Mouse (Mus musculus) midbrain, embryonic 15.5 days (tissue): ENCODE measurements around the gene Crispld2. TPM values are rescaled to one million over a fixed set of nuclear protein-coding genes. Genes with fewer than 3 reads are reported as not detected.

Experiments used
- ATAC-seq: fragments of 200-750 bp; cut with Nextera tagmentation; replicated peaks from 2 replicates; pipeline ENCODE4 v1.8.0; 2017; ENCODE audit warnings: moderate TSS enrichment
- H3K27ac ChIP-seq: fragments of 300-500 bp; sonication (generic); 2 replicates; pipeline ENCODE4 v1.5.1; 2015; ENCODE audit warnings: mild to moderate bottlenecking, inconsistent platforms
- H3K27me3 ChIP-seq: fragments of 300-500 bp; sonication (generic); replicated peaks from 2 replicates; pipeline ENCODE4 v1.6.1; 2015; ENCODE audit warnings: inconsistent platforms
- H3K36me3 ChIP-seq: fragments of 300-500 bp; sonication (generic); replicated peaks from 2 replicates; pipeline ENCODE4 v1.6.1; 2015; ENCODE audit warnings: inconsistent platforms
- H3K4me1 ChIP-seq: fragments of 300-500 bp; sonication (generic); 2 replicates; pipeline ENCODE4 v1.6.1; 2015; ENCODE audit warnings: inconsistent platforms
- H3K4me2 ChIP-seq: fragments of 300-500 bp; sonication (generic); 2 replicates; pipeline ENCODE4 v1.6.1; 2015; ENCODE audit warnings: inconsistent platforms, mild to moderate bottlenecking, moderate library complexity
- H3K4me3 ChIP-seq: fragments of 300-500 bp; sonication (generic); 2 replicates; pipeline ENCODE4 v1.5.1; 2015; ENCODE audit warnings: mild to moderate bottlenecking, inconsistent platforms
- H3K9ac ChIP-seq: fragments of 300-500 bp; sonication (generic); 2 replicates; pipeline ENCODE4 v1.6.1; 2015; ENCODE audit warnings: mild to moderate bottlenecking, inconsistent platforms
- H3K9me3 ChIP-seq: fragments of 300-500 bp; sonication (generic); 2 replicates; pipeline ENCODE4 v1.6.1; 2016; ENCODE audit warnings: inconsistent platforms
- WGBS: fragments of 180-500 bp; shearing (Covaris S2); methylation state at CpG from one replicate; pipeline ENCODE4 v1.1.7; 2015; ENCODE audit warnings: mixed read lengths; 5-methylcytosine and 5-hydroxymethylcytosine counted together
- polyA plus RNA-seq: library from polyadenylated mRNA; unstranded; fragments of >200 nt; fragmentation: Nextera tagmentation; extraction: Ambion mirVana; gene quantifications from 2 replicates; pipeline ENCODE4 v1.2.1, GENCODE M21; 2015

The Crispld2 gene
- polyA plus RNA-seq, 1 experiment from 2014 or later: 2.9 TPM

GRCm38 (mm10) chr8:119967435-119967834 is 24.8 kb upstream of the Crispld2 start:
- Histone ChIP-seq H3K4me2 (no peak overlapping the region), H3K4me1 (no peaks in the 10 kb centered on the region), H3K4me3 (no peak overlapping the region), H3K9me3 (no peaks in the 10 kb centered on the region), H3K9ac (no peak overlapping the region), H3K27ac (no peak overlapping the region), H3K36me3 (no peaks in the 10 kb centered on the region), H3K27me3 (no peaks in the 10 kb centered on the region)
- no peak for ATAC-seq
- WGBS: 89% methylated on average over 9 of the region's 9 CpGs

GRCm38 (mm10) chr8:119970169-119970568 is 22.1 kb upstream of the Crispld2 start:
- no peak for ATAC-seq
- H3K27ac ChIP-seq: no peak overlapping the region
- H3K9me3 ChIP-seq: no peaks in the 10 kb centered on the region
- H3K27me3 ChIP-seq: no peaks in the 10 kb centered on the region
- no peak overlapping the region for H3K4me2 ChIP-seq
- no peaks in the 10 kb centered on the region for H3K36me3 ChIP-seq
- no peak overlapping the region for H3K4me3 ChIP-seq
- WGBS: 84% methylated on average over 9 of the region's 9 CpGs
- no peak overlapping the region for H3K9ac ChIP-seq
- H3K4me1 ChIP-seq: no peaks in the 10 kb centered on the region

- Histone ChIP-seq H3K4me1 (no peaks in the 10 kb centered on the region), H3K4me2 (no peak overlapping the region), H3K27me3 (no peaks in the 10 kb centered on the region), H3K4me3 (no peak overlapping the region), H3K36me3 (no peaks in the 10 kb centered on the region), H3K27ac (no peak overlapping the region), H3K9me3 (no peaks in the 10 kb centered on the region), H3K9ac (no peak overlapping the region)
- whole genome bisulfite sequencing: 80% methylated on average over 12 of the region's 12 CpGs
- ATAC-seq: no peak
These were observed 19.7 kb upstream of the Crispld2 start for GRCm38 (mm10) chr8:119972558-119972957.

- no peaks in the 10 kb centered on the region for H3K9me3 ChIP-seq
- WGBS: 66% methylated on average over 11 of the region's 11 CpGs
These were observed 13.4 kb upstream of the Crispld2 start for GRCm38 (mm10) chr8:119978770-119979381.

GRCm38 (mm10) chr8:119981253-119981652 is 11.0 kb upstream of the Crispld2 start:
- Histone ChIP-seq H3K27me3 (no peaks in the 10 kb centered on the region), H3K36me3 (no peaks in the 10 kb centered on the region), H3K4me2 (no peak overlapping the region), H3K4me1 (no peaks in the 10 kb centered on the region), H3K27ac (no peak overlapping the region), H3K4me3 (no peak overlapping the region), H3K9ac (no peak overlapping the region), H3K9me3 (no peaks in the 10 kb centered on the region)
- WGBS: 71% methylated on average over 4 of the region's 4 CpGs
- no peak for ATAC-seq

More at GRCm38 (mm10) chr8:119978770-119979381, 13.4 kb upstream of the Crispld2 start:
- H3K4me2 ChIP-seq: no peak overlapping the region
- H3K27ac ChIP-seq: no peak overlapping the region
- H3K9ac ChIP-seq: no peak overlapping the region
- no peaks in the 10 kb centered on the region for H3K36me3 ChIP-seq
- no peak for ATAC-seq
- H3K4me1 ChIP-seq: no peaks in the 10 kb centered on the region
- no peak overlapping the region for H3K4me3 ChIP-seq
- no peaks in the 10 kb centered on the region for H3K27me3 ChIP-seq

GRCm38 (mm10) chr8:119984085-119984484 is 8.2 kb upstream of the Crispld2 start:
- Histone ChIP-seq H3K9ac (no peak overlapping the region), H3K4me1 (no peaks in the 10 kb centered on the region), H3K9me3 (no peaks in the 10 kb centered on the region), H3K4me2 (no peak overlapping the region), H3K27ac (no peak overlapping the region), H3K36me3 (no peaks in the 10 kb centered on the region), H3K27me3 (no peaks in the 10 kb centered on the region), H3K4me3 (no peak overlapping the region)
- ATAC-seq: no peak

GRCm38 (mm10) chr8:119986174-119986573 is 6.1 kb upstream of the Crispld2 start:
- H3K36me3 ChIP-seq: no peaks in the 10 kb centered on the region
- H3K27ac ChIP-seq: no peak overlapping the region
- no peak overlapping the region for H3K9ac ChIP-seq
- no peak overlapping the region for H3K4me3 ChIP-seq
- H3K4me2 ChIP-seq: no peak overlapping the region
- no peaks in the 10 kb centered on the region for H3K4me1 ChIP-seq
- WGBS: 66% methylated on average over 5 of the region's 5 CpGs
- H3K27me3 ChIP-seq: peaks cover 2% of the 10 kb centered on the region
- ATAC-seq: no peak
- H3K9me3 ChIP-seq: no peaks in the 10 kb centered on the region

- Histone ChIP-seq H3K4me1 (peaks cover 14% of the 10 kb centered on the region), H3K9me3 (no peaks in the 10 kb centered on the region), H3K4me2 (no peak overlapping the region), H3K36me3 (no peaks in the 10 kb centered on the region), H3K27ac (no peak overlapping the region), H3K9ac (no peak overlapping the region), H3K27me3 (peaks cover 21% of the 10 kb centered on the region), H3K4me3 (no peak overlapping the region)
- ATAC-seq: no peak
- 71% methylated on average over 15 of the region's 15 CpGs for WGBS
These were observed 4.2 kb upstream of the Crispld2 start for GRCm38 (mm10) chr8:119988087-119988486.

GRCm38 (mm10) chr8:119994114-119994513 is 1.9 kb downstream of the Crispld2 start:
- Histone ChIP-seq H3K4me2 (no peak overlapping the region), H3K36me3 (no peaks in the 10 kb centered on the region), H3K4me3 (no peak overlapping the region), H3K4me1 (peaks cover 14% of the 10 kb centered on the region), H3K27me3 (peaks cover 28% of the 10 kb centered on the region), H3K27ac (no peak overlapping the region), H3K9ac (no peak overlapping the region), H3K9me3 (no peaks in the 10 kb centered on the region)
- no peak for ATAC-seq
- WGBS: 77% methylated on average over 7 of the region's 7 CpGs

- Histone ChIP-seq H3K36me3 (no peaks in the 10 kb centered on the region), H3K9ac (no peak overlapping the region), H3K9me3 (no peaks in the 10 kb centered on the region), H3K27me3 (peaks cover 28% of the 10 kb centered on the region), H3K4me1 (peaks cover 14% of the 10 kb centered on the region), H3K4me3 (no peak overlapping the region), H3K4me2 (no peak overlapping the region), H3K27ac (no peak overlapping the region)
- 73% methylated on average over 6 of the region's 6 CpGs for WGBS
- ATAC-seq: no peak
These were observed 2.3 kb downstream of the Crispld2 start for GRCm38 (mm10) chr8:119994556-119994955.

- 87% methylated on average over 4 of the region's 4 CpGs for WGBS
- Histone ChIP-seq H3K27me3 (peaks cover 15% of the 10 kb centered on the region), H3K4me1 (peaks cover 8% of the 10 kb centered on the region), H3K9ac (no peak overlapping the region), H3K4me2 (no peak overlapping the region), H3K27ac (no peak overlapping the region), H3K4me3 (no peak overlapping the region), H3K9me3 (no peaks in the 10 kb centered on the region), H3K36me3 (no peaks in the 10 kb centered on the region)
- ATAC-seq: no peak
These were observed 5.0 kb downstream of the Crispld2 start for GRCm38 (mm10) chr8:119997266-119997665.

GRCm38 (mm10) chr8:120000461-120000860 is 8.2 kb downstream of the Crispld2 start:
- H3K36me3 ChIP-seq: no peaks in the 10 kb centered on the region
- no peak overlapping the region for H3K27ac ChIP-seq
- no peak for ATAC-seq
- no peaks in the 10 kb centered on the region for H3K27me3 ChIP-seq
- no peaks in the 10 kb centered on the region for H3K9me3 ChIP-seq
- WGBS: 72% methylated on average over 8 of the region's 8 CpGs
- H3K9ac ChIP-seq: no peak overlapping the region
- no peak overlapping the region for H3K4me2 ChIP-seq
- H3K4me3 ChIP-seq: no peak overlapping the region
- peaks cover 6% of the 10 kb centered on the region; the same call in 1 of the 2 replicates for H3K4me1 ChIP-seq

GRCm38 (mm10) chr8:120001712-120002111 is 9.5 kb downstream of the Crispld2 start:
- ATAC-seq: no peak
- peaks cover 6% of the 10 kb centered on the region; the same call in 1 of the 2 replicates for H3K4me1 ChIP-seq
- no peak overlapping the region for H3K27ac ChIP-seq
- no peaks in the 10 kb centered on the region for H3K36me3 ChIP-seq
- 57% methylated on average over 7 of the region's 7 CpGs for WGBS
- H3K9me3 ChIP-seq: no peaks in the 10 kb centered on the region
- no peak overlapping the region for H3K4me2 ChIP-seq
- no peaks in the 10 kb centered on the region for H3K27me3 ChIP-seq
- no peak overlapping the region for H3K9ac ChIP-seq
- no peak overlapping the region for H3K4me3 ChIP-seq
